Mouse (Mus musculus) mouse embryonic stem cell (cell line): ENCODE data around the gene Tle3.

Experiments used
- in situ Hi-C, 2 experiments: fragments of 300-500 bp; cut with MboI; formaldehyde crosslinking; loops; 1 replicate in 1 of 2; 3 replicates in 1 of 2; pipeline ENCODE4 v1.14.3; 2019 to 2020; ENCODE audit warnings: low sequenced_read_pairs in 2 of 2, low pct_unique_long_range_greater_than_20kb in 1 of 2, mixed read lengths in 1 of 2; ENCODE audit not compliant: unreplicated experiment in 1 of 2

Gene Tle3

DNA sequence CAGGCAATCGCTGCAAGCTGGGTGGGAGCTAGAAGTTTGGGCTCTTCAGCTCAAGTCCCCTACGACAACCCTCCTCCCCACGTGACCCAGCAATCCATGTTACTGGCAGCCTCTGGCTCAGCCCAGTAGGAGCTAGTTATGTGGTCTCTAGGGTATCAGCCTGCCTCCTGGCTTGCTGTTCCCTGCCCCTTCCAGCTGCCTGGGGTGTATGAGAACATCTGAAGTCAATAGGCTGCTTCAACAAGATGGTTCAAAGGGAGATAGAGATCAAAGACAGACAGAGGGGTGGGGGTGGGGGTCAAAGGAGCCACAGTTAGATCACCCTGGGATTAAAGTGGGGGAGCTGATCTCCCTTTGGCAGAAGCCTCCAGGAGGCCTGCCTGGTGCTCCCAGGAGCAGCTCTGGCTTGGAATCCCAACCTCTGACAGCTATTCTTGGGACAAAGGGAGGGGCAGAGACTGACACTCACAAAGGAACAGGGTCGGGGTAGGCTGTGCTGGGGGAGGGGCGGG, 73.6 kb downstream of the Tle3 start:
- in situ Hi-C loops, result no loop called here

GRCm38 (mm10) chr9:61446965-61447364, 74.8 kb downstream of the Tle3 start:
- in situ Hi-C loops, result no loop called here

DNA sequence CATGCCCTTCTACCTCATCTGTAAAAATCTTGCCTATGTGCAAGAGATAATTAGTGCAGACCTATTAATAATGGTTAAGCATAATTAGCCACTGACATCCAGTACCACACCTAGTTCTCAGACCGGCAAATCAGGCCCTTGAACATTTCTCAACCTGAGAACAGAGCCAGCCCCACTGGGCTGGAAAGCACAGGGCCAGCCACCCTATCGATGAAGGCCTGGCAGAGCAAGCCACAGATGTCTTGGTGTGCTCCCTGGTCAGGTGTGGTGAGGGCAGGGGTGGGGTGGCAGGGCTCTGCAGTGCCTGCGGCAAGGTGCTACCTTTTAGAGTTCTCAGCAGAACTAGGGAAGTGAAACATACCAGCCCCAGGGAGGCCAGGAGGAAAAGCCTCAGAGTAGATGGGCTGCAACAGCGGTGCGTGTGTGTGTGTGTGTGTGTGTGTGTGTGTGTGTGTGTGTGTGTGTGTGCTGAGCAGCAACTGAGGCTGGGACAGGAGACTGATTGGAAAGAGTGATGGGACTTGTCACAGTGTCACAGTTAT, 77.3 kb downstream of the Tle3 start:
- in situ Hi-C loops, result no loop called here

GRCm38 (mm10) chr9:61452081-61452480, 79.9 kb downstream of the Tle3 start:
- in situ Hi-C loops, result no loop called here

DNA sequence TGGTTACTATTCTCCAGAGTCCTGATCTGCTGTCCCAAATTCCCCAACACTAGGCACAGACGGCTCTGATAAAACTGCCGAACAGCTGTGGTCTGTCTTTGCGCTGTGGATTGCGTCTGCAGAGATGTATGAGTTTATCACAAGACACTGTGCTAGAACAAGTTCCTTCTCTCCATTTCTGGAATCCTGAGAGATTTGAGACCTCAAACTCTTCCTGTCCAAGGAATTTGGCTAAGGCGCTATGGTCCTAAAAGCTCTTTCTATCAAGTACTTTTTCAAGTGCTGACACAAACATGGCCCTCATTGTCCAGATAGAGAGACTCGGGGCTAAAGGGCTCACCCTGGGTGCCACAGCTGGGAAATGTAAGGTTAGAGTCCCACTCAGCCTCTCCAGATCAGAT, 83.7 kb downstream of the Tle3 start:
- in situ Hi-C loops, result no loop called here

DNA sequence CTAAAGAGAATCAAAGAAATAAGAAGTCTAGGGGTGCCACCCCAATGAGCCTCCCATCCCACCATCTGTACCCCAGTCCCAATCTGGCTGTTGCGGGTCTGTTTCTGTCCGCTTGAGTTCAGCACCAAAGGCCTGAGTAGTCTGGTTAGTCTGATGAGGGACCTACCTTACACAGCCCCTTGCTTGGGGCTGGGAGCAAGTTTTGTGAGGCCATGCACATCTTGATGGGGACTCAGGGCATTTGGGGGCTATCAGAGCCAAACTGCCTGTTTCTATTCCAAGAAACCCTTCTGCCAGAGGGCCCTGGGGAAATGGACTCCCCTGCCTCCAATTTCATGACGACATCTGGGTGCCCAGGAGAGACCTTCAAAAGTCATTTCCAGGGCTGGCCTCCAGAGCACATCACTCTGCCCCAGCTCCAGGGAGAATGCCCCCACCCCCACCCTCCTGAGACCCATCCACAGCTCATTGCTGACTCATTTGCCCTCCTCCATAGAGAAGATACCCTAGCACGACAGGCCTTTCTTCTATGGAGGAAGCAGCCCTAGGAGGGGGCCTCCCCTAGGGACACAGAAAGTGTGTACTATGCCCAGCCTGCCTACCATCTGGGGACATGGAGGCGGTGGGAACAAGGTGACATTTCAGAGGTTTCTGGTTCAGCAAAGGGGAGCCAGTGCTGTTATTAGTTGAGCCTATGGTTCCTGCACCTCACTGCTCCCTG, 84.4 kb downstream of the Tle3 start:
- in situ Hi-C loops, result no loop called here

DNA sequence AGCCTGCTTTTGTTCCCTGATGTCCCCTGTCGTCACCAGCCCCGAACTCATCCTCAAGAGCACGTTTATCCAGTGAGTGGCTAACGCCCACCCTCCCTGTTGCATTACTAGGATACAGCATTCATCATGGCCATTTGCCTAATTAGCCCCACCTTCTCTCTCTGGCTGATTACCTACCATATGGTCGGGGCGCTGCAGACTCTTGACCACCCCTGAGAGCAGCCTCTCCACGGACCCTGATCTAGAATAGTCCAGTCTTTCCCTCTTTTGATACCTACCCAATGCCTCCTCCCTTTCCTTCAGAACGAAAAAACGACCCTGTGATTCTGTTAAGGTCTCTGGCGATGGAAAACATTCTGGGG, 85.0 kb downstream of the Tle3 start:
- in situ Hi-C loops, result no loop called here

GRCm38 (mm10) chr9:61461859-61462258, 89.7 kb downstream of the Tle3 start:
- in situ Hi-C loops, result no loop called here

- in situ Hi-C loops, result no loop called here
These were observed 95.3 kb downstream of the Tle3 start for GRCm38 (mm10) chr9:61467436-61467835.
